Mouse (Mus musculus) splenic B cell, adult 2 months (primary cell): ENCODE measurements at regions not wholly inside any gene's neighbourhood (a gene's known extent, or its start where the extent isn't known, plus 50 kb on each side); places are given as distances from the start of the nearest gene placed in this dataset.
"Not testable (repeated sequence)": the region's sequence is repeated elsewhere in the genome, so short reads cannot be mapped to it uniquely, and the experiment has no call there.

Source experiments
- DNase-seq: peaks from one replicate; pipeline ENCODE4 v3.0.0-alpha.2; 2011; ENCODE audit warnings: low read depth, low spot score
- H3K27me3 ChIP-seq: 2 replicates; pipeline ENCODE4 v1.6.1; 2012; ENCODE audit warnings: mild to moderate bottlenecking, low read length, moderate library complexity, mixed read lengths; ENCODE audit not compliant: control insufficient read depth, poor library complexity, insufficient read depth, severe bottlenecking
- H3K36me3 ChIP-seq: 2 replicates; pipeline ENCODE4 v1.6.1; 2012; ENCODE audit warnings: mild to moderate bottlenecking, low read length, moderate library complexity, mixed read lengths; ENCODE audit not compliant: control insufficient read depth, poor library complexity, insufficient read depth, severe bottlenecking

- no peaks in the 10 kb centered on the region for H3K27me3 ChIP-seq
- DNase-seq, result no peak
- H3K36me3 ChIP-seq, result no peaks in the 10 kb centered on the region
Measured at GRCm38 (mm10) chr4:89621260-89621659, 58.0 kb upstream of the Dmrta1 start.

GRCm38 (mm10) chr4:89604721-89605120 is 74.5 kb upstream of the Dmrta1 start:
- no peaks in the 10 kb centered on the region for H3K27me3 ChIP-seq
- H3K36me3 ChIP-seq, result no peaks in the 10 kb centered on the region

DNA sequence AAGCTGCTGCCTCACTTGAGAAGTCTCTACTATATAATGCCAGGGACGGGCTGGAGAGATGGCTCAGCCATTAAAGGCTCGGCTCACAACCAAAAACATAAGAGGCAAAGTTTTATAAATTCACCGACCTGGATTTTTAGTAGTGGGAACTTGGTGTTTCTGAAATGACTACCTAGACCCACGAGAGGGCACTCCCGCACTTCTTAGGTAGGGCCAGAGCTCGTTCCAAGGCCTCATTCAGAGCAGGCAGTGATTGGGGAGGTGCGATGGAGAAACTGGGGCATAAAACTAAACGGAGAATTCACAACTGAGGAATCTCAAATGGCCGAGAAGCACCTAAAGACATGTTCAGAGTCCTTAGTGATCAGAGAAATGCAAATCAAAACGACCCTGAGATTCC is 103.7 kb upstream of the Dmrta1 start:
- Histone ChIP-seq H3K36me3 (no peaks in the 10 kb centered on the region), H3K27me3 (no peaks in the 10 kb centered on the region)
- DNase-seq, result no peak

More at GRCm38 (mm10) chr4:89604721-89605120, 74.5 kb upstream of the Dmrta1 start:
- no peak for DNase-seq

DNA sequence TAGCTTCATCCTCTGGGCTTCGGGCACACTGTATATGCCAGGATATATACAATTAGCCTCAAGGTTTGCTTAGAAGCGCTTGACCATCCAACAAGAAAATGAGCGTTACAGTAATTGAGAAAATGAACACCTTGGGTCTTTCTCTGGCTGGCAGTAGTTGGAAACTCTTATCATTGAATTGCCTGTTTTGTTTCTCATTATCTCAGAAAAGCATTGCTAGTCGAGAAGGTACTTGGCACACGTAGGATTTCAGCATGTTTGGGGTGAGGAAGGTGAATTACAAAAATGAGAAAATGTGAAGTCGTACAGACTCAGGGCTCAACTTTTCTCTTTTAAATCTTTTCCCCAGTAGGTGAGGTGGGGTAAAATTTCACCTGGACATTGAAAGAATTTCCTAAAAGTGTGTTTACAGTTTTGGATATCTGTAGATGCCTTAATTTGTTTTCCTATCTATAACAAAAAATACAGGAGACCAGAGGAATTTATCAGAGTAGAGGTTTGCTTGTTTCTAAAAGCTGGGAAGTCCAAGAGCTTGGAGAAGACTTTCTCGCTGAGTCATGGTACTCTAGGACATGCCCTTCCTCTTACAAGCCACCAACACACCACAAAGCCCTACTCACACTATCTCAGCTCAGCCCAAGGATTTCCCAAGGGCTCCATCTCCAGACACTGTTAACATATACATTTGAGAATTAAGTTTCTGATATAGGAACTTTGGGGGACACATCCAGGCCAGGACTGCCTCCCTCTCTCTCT is 124.3 kb upstream of the Dmrta1 start:
- no peaks in the 10 kb centered on the region for H3K27me3 ChIP-seq
- no peaks in the 10 kb centered on the region for H3K36me3 ChIP-seq
- DNase-seq, result no peak

DNA sequence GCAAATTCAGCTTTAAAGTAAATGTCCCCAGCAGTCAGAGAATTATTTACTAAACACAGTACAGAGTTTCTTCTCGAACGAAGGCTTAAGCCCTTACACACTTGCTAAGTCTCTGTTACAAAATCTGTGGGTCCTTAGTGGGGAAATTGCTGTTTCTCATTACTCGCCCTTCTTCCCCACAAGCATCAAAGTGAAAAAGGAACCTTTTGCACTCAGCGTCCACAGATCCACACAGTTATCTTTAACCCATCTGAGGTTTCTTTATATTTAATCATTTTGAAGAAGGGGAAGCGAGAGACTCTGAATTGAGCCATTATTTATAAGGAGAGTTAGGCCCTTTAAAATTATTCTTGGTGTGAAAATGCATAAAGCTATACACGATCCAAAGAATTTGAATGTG is 126.7 kb upstream of the Dmrta1 start:
- Histone ChIP-seq H3K36me3 (no peaks in the 10 kb centered on the region), H3K27me3 (no peaks in the 10 kb centered on the region)
- DNase-seq, result no peak

GRCm38 (mm10) chr4:89550515-89550914 is 128.7 kb upstream of the Dmrta1 start:
- no peak for DNase-seq
- H3K36me3 ChIP-seq, result no peaks in the 10 kb centered on the region

GRCm38 (mm10) chr4:89532462-89532861 is 146.8 kb upstream of the Dmrta1 start:
- Histone ChIP-seq H3K36me3 (no peaks in the 10 kb centered on the region), H3K27me3 (no peaks in the 10 kb centered on the region)
- DNase-seq, result peak; percentile 26

More at GRCm38 (mm10) chr4:89550515-89550914, 128.7 kb upstream of the Dmrta1 start:
- no peaks in the 10 kb centered on the region for H3K27me3 ChIP-seq

DNA sequence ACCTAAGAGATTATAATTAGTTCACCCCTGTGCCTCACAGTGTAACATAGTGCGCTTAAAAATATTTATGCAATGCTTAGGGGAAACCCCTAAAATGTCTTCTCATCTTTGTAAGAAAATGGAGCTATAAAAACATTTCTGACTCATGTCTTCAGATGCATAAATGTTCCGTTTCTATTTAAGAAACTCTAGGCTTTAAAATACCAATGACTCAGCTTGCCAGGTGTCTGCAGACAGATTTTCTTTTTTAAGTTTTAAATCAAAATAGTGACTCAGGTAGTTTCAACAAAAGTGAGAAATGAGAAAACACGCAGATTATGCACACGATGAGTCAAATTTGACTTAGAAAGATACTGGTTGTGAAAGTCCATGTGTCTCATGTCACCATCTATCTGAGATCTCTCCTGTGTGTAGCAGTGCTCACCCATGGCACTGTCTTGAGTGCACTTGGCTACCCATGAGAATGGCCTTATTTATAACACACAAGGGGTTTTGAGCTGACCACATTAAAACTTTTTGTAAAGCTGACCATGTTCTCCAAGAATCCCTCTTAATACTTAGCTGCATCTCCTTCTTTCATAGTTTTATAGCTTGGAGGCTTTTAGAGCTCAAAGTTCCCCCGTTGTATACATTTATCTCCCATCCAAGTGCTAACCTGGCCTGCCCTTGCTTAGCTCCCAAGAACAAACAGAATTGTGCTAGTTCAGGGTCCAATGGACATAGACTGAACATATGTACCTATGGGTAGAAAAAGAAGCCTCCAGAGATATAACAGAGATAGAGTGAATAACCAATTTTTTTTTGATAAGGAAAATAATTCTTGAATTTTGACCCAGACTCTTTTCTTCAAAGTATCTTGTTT is 149.0 kb upstream of the Dmrta1 start:
- no peaks in the 10 kb centered on the region for H3K27me3 ChIP-seq
- no peaks in the 10 kb centered on the region for H3K36me3 ChIP-seq
- DNase-seq, result no peak

GRCm38 (mm10) chr4:89527966-89528365 is 151.3 kb upstream of the Dmrta1 start:
- Histone ChIP-seq H3K36me3 (no peaks in the 10 kb centered on the region), H3K27me3 (no peaks in the 10 kb centered on the region)
- no peak for DNase-seq

- no peak for DNase-seq
- Histone ChIP-seq H3K27me3 (no peaks in the 10 kb centered on the region), H3K36me3 (no peaks in the 10 kb centered on the region)
Measured at GRCm38 (mm10) chr4:89527326-89527725, 151.9 kb upstream of the Dmrta1 start.

DNA sequence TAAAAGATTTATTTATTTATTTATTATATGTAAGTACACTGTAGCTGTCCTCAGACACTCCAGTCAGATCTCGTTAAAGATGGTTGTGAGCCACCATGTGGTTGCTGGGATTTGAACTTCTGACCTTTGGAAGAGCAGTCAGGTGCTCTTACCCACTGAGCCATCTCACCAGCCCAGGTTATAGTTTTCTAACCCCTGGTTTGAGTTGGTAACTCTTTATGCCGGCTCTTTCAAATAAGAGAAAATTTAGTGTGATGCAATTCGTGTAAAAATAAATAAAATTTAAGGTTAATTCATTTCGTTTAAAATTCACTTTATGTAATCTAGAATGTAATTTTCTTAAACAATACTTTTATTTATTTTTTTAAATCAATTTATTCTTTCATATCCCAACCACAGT is 153.7 kb upstream of the Dmrta1 start:
- H3K36me3 ChIP-seq, DNase-seq, H3K27me3 ChIP-seq: not testable (repeated sequence)

DNA sequence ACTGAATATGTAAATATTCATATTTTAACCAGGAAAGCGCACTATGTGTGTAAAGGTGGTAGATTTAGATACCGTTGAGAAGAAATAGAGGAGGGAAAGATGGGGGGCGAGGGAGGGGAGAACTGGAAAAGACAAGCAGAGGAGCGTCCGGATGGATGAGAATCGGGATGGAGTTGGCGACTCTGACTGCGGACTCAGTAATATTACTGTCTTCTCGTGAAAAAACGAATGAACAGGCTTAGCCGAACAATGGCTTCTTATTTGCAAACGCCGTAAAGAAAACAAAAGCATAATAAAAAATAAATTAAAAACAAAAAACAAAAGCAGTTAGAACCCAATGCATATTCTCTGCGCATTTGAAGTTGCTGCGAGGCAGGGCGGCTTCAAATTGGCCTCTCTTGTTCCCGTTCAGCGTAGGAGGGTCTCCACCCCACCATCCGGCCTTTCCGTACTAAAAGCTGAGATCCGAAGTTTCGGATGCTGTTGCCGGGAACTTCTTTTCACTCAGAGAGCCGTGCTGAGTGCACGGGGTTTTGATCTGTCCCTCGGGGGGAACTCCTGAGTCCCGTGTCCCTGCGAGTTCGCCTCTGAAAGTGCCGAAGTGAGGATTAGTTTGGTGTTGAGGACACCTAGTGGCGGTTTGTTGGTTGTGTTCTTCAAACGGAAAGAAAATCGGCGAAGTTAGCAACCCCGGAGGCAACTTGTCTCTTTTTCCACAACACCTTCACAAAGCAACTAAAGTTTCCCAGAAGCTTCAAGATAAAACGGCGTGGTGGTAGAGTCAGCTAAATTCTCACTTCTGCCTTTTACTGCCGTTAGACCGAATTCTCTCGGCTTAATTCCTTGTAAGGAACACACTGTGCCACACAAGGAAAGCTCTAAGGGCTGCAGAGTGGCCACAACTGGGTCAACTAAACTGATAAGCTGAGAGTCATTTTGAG is 154.7 kb upstream of the Dmrta1 start:
- DNase-seq, result peak; percentile 77
- no peaks in the 10 kb centered on the region for H3K36me3 ChIP-seq
- H3K27me3 ChIP-seq, result no peaks in the 10 kb centered on the region

DNA sequence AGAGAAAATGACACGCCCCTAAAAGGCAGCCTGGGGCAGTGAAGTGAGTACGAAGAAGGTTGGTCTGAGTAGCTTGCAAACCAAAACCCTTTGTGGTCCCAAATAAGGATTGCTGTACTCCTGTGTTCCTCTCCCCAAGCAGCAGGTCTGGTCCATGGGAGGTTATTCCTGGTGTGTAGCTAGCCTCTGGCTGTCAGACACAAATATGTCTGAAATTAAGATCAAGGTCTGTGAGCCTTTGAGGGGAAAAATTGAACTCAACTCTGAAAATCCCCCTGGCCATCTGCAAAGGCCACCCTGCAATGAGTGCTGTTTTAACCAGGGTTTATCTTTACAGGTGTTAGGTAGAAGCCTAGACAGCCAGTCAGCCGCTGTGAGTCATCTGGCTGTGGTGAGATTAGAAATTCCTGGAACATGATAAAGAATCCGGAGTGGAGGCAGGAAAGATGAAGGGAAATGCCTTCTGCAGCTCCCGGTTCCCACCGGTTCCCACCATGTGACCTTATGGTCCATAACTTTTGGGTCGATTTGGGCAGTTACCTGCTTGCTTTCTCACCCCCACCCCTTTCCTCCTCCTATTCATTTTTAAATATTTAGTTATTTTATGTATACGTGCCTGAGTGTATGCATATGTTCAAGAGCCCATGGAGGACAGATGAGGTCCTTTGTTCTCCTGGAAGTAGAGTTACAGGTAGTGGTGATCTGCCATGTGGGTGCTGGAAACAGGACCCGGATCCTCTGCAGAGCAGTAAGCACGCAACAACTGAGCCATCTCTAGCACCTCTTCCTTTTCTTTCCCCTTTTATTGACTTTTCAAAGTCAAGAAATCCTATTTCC is 155.6 kb upstream of the Dmrta1 start:
- DNase-seq, result no peak

DNA sequence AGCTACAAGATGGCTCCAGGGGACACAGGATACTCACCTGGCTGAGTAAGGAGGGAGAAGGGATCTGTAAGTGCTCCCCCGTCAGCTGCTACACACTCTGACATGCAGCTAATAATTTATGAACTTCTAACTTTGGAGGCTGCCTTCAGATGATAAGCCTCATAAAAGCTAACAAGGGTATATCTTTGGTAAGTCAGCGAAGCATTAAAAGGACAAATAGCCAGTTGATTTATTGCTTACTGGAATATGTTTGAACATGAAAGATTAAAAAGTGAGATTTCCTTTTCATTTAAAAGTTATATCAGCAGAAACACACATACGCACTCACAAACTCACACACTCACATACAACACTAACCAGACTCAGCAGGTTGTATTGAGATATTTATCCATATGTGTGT is 161.2 kb upstream of the Dmrta1 start:
- no peaks in the 10 kb centered on the region for H3K36me3 ChIP-seq
- no peak for DNase-seq
- H3K27me3 ChIP-seq, result no peaks in the 10 kb centered on the region

More for the DNA sequence above, 155.6 kb upstream of the Dmrta1 start:
- Histone ChIP-seq H3K36me3 (no peaks in the 10 kb centered on the region), H3K27me3 (no peaks in the 10 kb centered on the region)
